Mouse (Mus musculus) bone marrow macrophage, adult 2 months (primary cell): ENCODE results near the gene Iqce.

Experiments
- CTCF ChIP-seq: IDR thresholded peaks from 2 replicates; pipeline ENCODE4 v1.5.1; 2012; ENCODE audit warnings: low read depth, mild to moderate bottlenecking, low read length, moderate library complexity
- POLR2A ChIP-seq: IDR thresholded peaks from 2 replicates; pipeline ENCODE4 v1.6.1; 2012; ENCODE audit warnings: mild to moderate bottlenecking, low read depth, low read length, borderline replicate concordance

DNA sequence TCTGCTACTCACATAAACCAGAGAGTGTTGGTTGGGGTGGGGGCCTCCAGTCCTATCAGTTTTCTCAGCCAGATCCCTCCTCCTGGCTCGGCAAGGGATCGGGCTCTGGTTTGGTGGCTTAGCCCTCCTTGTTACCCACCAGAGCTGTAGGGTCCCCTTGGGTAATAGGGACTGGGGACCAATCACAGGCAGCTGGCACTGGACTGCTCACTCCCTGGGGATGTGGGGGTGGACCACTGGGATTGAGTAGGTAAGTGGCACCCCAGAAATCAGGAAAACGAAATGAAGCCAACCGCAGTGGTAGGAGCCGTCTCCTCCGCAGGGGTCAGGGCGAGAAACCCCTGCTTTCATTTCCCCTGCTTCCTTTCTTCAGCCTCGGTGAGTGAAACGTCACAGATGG lies 81.1 kb downstream of the Iqce start:
- TF ChIP-seq POLR2A (no peak), CTCF (no peak)
